Mouse (Mus musculus): ENCODE measurements around the gene Cadps.

Gene Cadps

GRCm38 (mm10) chr14:12341075-12341788 lies 481.6 kb downstream of the Cadps start:
- DNase-seq (ENCODE audit: low spot score in 2 of 2) = no peak

DNA sequence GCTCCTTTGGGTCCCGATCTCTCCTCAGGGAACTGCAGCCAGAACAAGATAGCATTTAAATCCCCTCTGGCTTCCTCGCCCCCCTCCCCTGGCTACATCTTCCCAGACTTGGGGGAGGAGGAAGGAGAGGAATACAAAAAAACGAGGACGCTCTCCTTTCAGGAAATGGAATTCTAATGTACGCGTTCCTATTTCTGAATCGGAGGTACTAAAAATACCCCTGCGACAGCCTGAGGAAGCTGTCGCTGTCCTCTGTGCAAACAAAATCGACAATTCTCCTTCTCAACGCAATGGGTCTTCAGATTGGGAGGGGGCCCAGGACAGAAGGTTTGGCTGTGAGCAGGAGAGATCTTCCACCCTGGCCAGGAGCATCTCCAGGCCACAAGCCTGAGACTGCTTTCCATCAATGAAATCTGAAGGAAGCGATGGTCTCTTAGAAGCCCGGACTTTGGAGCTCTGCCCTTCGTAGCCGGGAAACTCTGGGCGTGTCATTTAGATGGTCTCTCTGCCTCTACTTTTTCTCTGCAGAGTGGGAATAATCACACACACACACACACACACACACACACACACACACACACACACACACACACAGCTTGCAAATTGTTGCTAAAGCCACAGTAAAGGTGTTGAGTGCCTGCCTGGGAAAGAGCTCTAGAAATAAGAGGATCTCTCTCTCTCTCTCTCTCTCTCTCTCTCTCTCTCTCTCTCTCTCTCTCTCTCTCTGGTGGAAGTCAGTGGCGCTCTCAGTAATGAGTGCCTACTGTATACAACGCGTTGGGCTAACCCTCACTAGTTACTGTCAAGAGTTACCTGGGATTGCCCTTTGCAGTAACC lies 482.4 kb downstream of the Cadps start:
- no peak for DNase-seq (ENCODE audit: low spot score in 2 of 2)

DNA sequence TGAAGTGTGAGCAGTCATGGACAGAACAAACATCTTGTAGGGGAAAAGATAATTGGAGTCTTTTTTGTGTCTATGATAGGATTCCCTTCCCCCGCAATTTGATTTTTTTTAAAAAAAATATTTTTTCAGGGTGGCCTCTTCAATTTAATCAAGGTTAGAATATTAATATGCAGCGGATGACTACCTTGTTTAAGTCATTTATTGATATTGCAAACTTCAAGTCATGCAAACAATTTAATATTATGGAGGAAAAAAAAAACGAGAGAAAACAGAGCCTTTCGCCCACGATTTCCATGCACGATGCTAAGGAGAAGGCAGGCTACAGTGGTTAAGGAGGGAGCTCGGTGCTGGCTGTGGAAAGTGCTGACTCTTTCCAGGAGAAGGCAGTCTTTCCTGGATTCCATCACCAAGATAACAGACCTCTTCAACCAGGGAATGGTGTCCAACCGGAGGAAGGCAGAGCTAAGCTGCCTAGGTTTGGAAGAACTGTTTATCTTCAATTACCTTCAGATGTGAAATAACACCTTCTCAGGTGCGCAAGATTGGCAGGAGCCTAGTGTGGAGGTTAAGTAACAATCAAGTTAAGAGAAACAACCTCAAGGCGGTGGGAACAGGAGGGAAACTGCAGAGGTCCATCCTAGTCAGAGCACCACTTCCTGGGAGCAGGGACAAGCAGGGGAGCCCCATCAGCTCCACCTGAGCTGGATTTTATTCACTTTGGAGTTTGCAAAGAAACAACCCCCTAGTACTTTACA lies 483.9 kb downstream of the Cadps start:
- DNase-seq (ENCODE audit: low spot score in 2 of 2) = no peak

- DNase-seq (ENCODE audit: low spot score in 2 of 2) = no peak
These were observed 484.7 kb downstream of the Cadps start for GRCm38 (mm10) chr14:12337998-12338809.

DNA sequence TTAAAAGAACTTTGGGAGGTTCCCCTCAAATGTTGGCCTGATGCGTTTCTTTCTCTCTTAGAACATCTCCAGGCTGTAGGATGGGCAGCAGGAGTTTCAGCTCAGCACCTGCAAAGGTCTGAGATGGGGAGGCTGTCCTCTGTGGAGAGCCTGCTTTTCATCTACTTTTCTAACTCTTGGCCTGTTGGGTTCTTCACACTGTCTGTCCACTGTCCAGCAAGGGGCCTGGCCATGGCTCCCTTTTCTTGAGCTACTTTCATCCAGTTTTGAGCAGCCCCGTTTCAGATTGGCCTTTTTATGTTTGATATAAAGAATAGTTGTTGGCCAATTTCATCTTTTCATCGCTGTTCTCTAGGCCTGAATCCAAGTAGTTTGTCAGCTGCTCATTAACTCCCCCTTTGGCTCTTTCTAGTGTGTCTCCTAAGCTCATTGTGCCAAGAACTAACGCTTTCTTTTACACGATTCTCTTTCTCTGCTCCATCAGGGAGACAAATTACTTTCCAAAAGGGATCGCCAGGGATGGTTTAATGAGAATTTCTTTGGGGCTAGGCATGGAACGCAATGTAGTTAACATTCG lies 485.4 kb downstream of the Cadps start:
- DNase-seq (ENCODE audit: low spot score in 2 of 2) = no peak

- no peak for DNase-seq (ENCODE audit: low spot score in 2 of 2)
These were observed 488.0 kb downstream of the Cadps start for GRCm38 (mm10) chr14:12334925-12335324.

DNA sequence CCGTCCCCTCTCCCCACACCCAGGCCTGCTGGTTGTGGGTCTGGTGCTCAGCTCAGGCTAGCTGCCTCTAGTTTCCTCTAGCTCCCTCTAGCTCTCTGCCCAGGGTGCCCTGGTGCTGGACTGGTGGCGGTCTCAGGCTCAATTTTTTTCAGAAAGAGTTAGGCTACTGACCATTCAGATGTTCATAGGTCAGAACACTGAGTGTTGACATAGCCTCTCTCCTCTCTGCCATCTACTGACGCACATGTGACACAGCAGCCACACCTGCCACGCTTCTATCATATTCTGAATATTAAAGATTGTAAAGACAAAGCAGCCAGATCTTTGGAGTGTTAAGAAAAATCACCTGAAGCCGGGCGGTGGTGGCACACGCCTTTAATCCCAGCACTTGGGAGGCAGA lies 489.3 kb downstream of the Cadps start:
- no peak for DNase-seq (ENCODE audit: low spot score in 2 of 2)
